Mouse (Mus musculus): ENCODE results near the gene Tent4b.

Tent4b gene

GRCm38 (mm10) chr8:88274090-88274489 lies 75.1 kb downstream of the Tent4b start:
- DNase-seq (ENCODE audit: low read depth, low spot score) = no peak

- DNase-seq (ENCODE audit: low read depth, low spot score) = no peak
Observed at GRCm38 (mm10) chr8:88279220-88279619, 80.2 kb downstream of the Tent4b start.

GRCm38 (mm10) chr8:88279670-88280069 lies 80.7 kb downstream of the Tent4b start:
- DNase-seq (ENCODE audit: low read depth, low spot score) = peak; percentile 50

- no peak for DNase-seq (ENCODE audit: low read depth, low spot score)
Observed at GRCm38 (mm10) chr8:88280904-88281303, 81.9 kb downstream of the Tent4b start.

GRCm38 (mm10) chr8:88282684-88283083 lies 83.7 kb downstream of the Tent4b start:
- DNase-seq (ENCODE audit: low read depth, low spot score) = no peak

GRCm38 (mm10) chr8:88283243-88284115 lies 84.5 kb downstream of the Tent4b start:
- DNase-seq (ENCODE audit: low read depth, low spot score) = no peak

- no peak for DNase-seq (ENCODE audit: low read depth, low spot score)
Observed at GRCm38 (mm10) chr8:88284738-88285137, 85.7 kb downstream of the Tent4b start.

- DNase-seq (ENCODE audit: low read depth, low spot score) = no peak
Observed at GRCm38 (mm10) chr8:88285469-88286356, 86.7 kb downstream of the Tent4b start.

- DNase-seq (ENCODE audit: low read depth, low spot score) = no peak
Observed at GRCm38 (mm10) chr8:88286421-88286960, 87.5 kb downstream of the Tent4b start.

GRCm38 (mm10) chr8:88288622-88289242 lies 89.7 kb downstream of the Tent4b start:
- DNase-seq (ENCODE audit: low read depth, low spot score) = no peak

GRCm38 (mm10) chr8:88289901-88290300 lies 90.9 kb downstream of the Tent4b start:
- DNase-seq (ENCODE audit: low read depth, low spot score) = no peak

GRCm38 (mm10) chr8:88290326-88291304 lies 91.6 kb downstream of the Tent4b start:
- DNase-seq (ENCODE audit: low read depth, low spot score) = no peak

- DNase-seq (ENCODE audit: low read depth, low spot score) = no peak
Observed at GRCm38 (mm10) chr8:88291305-88291690, 92.3 kb downstream of the Tent4b start.

GRCm38 (mm10) chr8:88292926-88293325 lies 93.9 kb downstream of the Tent4b start:
- DNase-seq (ENCODE audit: low read depth, low spot score) = no peak

GRCm38 (mm10) chr8:88293590-88294356 lies 94.8 kb downstream of the Tent4b start:
- no peak for DNase-seq (ENCODE audit: low read depth, low spot score)

- no peak for DNase-seq (ENCODE audit: low read depth, low spot score)
Observed at GRCm38 (mm10) chr8:88294977-88295376, 96.0 kb downstream of the Tent4b start.

GRCm38 (mm10) chr8:88297976-88298732 lies 99.1 kb downstream of the Tent4b start:
- DNase-seq (ENCODE audit: low read depth, low spot score) = peak; percentile 76

- no peak for DNase-seq (ENCODE audit: low read depth, low spot score)
Observed at GRCm38 (mm10) chr8:88298733-88299103, 99.7 kb downstream of the Tent4b start.

Measured in brain, adult 2 months (tissue).